Mouse (Mus musculus) lung, adult 2 months (tissue): ENCODE measurements around the gene Ryr2.

ENCODE experiments used
- CTCF ChIP-seq: fragments of 200-500 bp; IDR thresholded peaks from 2 replicates; pipeline ENCODE4 v1.5.1; 2011; ENCODE audit warnings: mild to moderate bottlenecking, low read length, control low read depth; ENCODE audit not compliant: insufficient read depth
- POLR2A ChIP-seq: fragments of 200-500 bp; IDR thresholded peaks from 2 replicates; pipeline ENCODE4 v1.6.1; 2011; ENCODE audit warnings: low read depth, mild to moderate bottlenecking, control low read depth, low read length, borderline replicate concordance; ENCODE audit errors: extremely low read depth

- TF ChIP-seq CTCF (no peak), POLR2A (no peak)
Observed at GRCm38 (mm10) chr13:11978997-11979396, 127.7 kb downstream of the Ryr2 start.
